Mouse (Mus musculus): ENCODE data around the gene Krcc1. TPM values are rescaled to one million over a fixed set of nuclear protein-coding genes. Genes with fewer than 3 reads are reported as not detected.
"Not testable (repeated sequence)": the region's sequence is repeated elsewhere in the genome, so short reads cannot be mapped to it uniquely, and the experiment has no call there.

Gene Krcc1
- total RNA-seq, 1 experiment from 2014 or later, result 149 TPM

GRCm38 (mm10) chr6:71259166-71259565 lies 12.3 kb upstream of the Krcc1 start:
- ATAC-seq (replicated peaks; ENCODE audit: insufficient number of reproducible peaks, low FRiP score, low TSS enrichment, poor library complexity, severe bottlenecking), result no peak

GRCm38 (mm10) chr6:71260051-71260640 lies 11.3 kb upstream of the Krcc1 start:
- ATAC-seq (replicated peaks; ENCODE audit: insufficient number of reproducible peaks, low FRiP score, low TSS enrichment, poor library complexity, severe bottlenecking), result no peak

DNA sequence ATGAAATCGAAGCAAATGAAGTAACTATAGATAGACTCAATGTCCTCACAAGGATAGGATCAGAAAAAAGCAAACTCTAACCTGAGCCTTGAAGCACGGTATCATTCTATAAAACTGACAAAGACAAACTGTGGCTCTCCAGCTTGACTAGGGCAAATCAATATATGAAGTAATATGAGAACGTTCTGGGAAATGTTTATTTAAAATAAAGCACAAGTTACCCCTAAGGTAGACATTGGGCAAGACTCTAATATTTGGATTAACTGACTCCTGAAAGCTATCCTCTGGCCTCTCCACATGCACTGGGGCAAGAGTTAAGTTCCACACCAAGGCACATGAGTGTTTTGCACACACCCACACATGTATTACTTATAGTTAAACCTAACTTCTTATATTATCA lies 10.4 kb upstream of the Krcc1 start:
- ATAC-seq (replicated peaks; ENCODE audit: insufficient number of reproducible peaks, low FRiP score, low TSS enrichment, poor library complexity, severe bottlenecking), result no peak

GRCm38 (mm10) chr6:71262142-71262833 lies 9.2 kb upstream of the Krcc1 start:
- ATAC-seq (replicated peaks; ENCODE audit: insufficient number of reproducible peaks, low FRiP score, low TSS enrichment, poor library complexity, severe bottlenecking), result no peak

DNA sequence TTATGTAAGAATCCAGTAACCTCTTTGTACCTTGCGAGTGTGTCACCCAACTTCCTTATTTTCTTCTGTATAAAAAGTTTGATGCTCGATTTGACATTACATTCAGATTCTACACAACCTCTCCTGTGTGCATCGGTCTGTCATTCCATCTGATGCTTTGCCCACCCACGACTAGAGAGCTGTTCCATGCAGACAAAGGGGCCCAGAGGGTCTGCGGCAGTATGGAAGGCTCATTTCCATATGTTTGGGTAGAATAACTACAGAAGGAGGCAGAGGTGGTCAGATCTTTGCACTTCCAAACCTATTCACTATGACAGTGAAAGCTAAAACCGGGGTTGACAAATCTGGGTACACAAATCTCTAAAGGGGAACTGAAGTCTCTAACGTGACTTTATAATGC lies 3.9 kb upstream of the Krcc1 start:
- not testable (repeated sequence) for ATAC-seq (replicated peaks; ENCODE audit: insufficient number of reproducible peaks, low FRiP score, low TSS enrichment, poor library complexity, severe bottlenecking)

DNA sequence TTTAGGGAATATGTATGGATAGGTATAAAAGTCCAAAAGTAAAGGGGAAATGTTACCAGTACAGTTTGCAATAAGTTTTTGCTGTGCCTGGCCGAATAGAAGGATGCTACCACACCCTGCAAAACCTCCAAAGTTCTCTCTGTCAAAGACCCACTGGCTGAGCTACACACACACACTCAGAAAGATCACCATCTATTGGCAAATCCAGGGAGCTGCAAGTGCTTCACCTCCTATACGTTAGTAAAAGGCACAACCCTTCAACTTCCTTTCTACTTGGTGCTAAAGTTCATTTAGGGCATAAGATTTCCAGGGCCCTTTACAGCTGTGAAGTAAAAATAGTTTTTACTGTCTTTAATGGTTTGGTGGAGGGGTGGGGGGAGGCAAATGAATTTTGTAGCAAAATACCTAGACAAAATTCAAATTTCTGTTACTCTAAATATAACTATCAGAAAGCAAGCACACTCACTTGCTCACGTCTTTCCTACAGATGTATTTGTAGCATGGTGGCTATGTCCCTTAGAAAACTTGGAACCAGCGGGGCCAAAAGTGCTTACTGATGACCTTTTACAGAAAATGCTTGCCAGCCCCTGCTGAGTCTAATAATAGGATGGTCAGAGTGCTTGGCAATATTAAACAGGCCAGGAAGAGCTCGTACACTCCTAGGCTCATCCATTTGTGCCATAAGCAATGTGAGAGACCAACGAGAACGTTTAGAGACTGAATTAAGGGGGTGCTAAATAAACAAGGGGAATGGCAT lies 2.4 kb upstream of the Krcc1 start:
- ATAC-seq (replicated peaks; ENCODE audit: insufficient number of reproducible peaks, low FRiP score, low TSS enrichment, poor library complexity, severe bottlenecking), result no peak

- not testable (repeated sequence) for ATAC-seq (replicated peaks; ENCODE audit: insufficient number of reproducible peaks, low FRiP score, low TSS enrichment, poor library complexity, severe bottlenecking)
Measured at GRCm38 (mm10) chr6:71269686-71270050, 1.8 kb upstream of the Krcc1 start.

GRCm38 (mm10) chr6:71270301-71271056 lies 998 bp upstream of the Krcc1 start:
- peak; percentile 25 for ATAC-seq (replicated peaks; ENCODE audit: insufficient number of reproducible peaks, low FRiP score, low TSS enrichment, poor library complexity, severe bottlenecking)

DNA sequence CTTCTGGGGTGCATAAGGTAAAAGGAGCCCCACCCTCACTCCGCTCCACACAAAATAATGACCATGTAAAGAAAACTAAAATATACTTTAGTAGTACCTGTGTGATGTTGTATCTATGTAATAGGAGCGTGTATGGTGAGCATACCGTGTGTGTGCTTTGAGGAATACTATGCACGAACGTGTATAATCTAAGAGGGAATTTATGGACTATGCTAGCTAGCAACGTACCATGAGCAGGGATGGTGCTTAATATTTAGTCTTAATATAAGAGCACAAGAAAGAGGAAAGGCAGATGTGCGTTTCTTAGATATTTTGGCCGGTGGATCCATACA lies 454 bp upstream of the Krcc1 start:
- ATAC-seq (replicated peaks; ENCODE audit: insufficient number of reproducible peaks, low FRiP score, low TSS enrichment, poor library complexity, severe bottlenecking), result no peak; the same call in 1 of the 2 replicates

DNA sequence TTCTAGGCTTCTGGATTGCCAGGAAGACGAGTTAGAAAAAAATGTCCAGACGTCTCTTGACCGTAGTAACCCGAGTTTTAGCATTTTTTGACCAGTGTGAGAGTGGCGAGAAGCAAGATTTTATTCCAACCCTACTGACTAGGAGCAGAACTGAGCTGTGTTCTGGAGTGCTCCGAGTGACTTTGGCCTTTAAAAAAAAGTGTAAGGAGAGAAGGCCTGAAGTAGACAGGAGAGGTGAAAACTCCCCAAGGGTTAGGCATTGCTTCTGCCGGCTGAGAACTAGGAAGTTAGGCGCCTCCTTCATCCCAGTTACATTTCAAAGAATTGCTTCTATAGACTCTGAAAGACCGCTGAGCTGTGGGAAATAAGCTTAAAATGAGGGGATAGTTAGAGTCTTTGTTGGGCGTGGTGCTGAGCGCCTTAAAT lies 852 bp downstream of the Krcc1 start:
- ATAC-seq (replicated peaks; ENCODE audit: insufficient number of reproducible peaks, low FRiP score, low TSS enrichment, poor library complexity, severe bottlenecking), result no peak

DNA sequence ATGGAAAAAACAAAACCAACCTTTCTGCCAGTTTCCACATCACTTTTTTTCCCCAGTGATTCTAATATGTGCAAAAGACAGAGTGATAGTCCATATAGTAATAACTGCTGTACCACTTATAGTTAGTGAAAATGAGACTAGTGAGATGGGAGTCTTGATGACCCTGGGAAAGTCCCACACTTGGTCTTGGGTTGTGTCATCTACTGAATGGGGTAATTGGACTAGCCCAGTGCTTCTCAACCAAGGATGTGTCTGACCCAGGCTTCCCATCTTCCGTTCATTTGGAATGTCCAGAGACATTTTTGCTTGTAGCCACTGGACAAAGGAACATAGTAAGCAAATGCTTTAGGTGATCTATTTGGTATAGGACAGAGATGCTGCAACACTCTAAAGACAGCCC lies 2.2 kb downstream of the Krcc1 start:
- ATAC-seq (replicated peaks; ENCODE audit: insufficient number of reproducible peaks, low FRiP score, low TSS enrichment, poor library complexity, severe bottlenecking), result no peak

- no peak for ATAC-seq (replicated peaks; ENCODE audit: insufficient number of reproducible peaks, low FRiP score, low TSS enrichment, poor library complexity, severe bottlenecking)
Measured at GRCm38 (mm10) chr6:71274621-71275020, 3.1 kb downstream of the Krcc1 start.

DNA sequence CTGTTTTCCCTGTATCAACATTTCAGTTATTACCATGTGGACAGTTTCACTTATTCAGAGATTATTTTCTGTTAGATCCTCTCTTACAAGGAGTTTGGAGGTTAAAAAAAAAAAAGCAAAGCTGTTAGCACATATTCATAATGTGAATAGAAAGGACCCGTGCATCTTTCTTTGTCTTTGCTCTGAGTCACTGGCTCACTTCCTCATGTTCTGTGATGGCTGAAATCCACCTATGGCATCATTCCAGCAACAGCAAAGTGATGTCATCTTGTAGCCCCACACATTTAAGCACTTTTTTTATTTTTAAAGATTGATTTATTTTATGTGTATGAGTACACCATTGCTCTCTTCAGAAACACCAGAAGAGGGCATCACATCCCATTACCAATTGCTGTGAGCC lies 7.9 kb downstream of the Krcc1 start:
- peak; percentile 73; the same call in 1 of the 2 replicates for ATAC-seq (replicated peaks; ENCODE audit: insufficient number of reproducible peaks, low FRiP score, low TSS enrichment, poor library complexity, severe bottlenecking)

DNA sequence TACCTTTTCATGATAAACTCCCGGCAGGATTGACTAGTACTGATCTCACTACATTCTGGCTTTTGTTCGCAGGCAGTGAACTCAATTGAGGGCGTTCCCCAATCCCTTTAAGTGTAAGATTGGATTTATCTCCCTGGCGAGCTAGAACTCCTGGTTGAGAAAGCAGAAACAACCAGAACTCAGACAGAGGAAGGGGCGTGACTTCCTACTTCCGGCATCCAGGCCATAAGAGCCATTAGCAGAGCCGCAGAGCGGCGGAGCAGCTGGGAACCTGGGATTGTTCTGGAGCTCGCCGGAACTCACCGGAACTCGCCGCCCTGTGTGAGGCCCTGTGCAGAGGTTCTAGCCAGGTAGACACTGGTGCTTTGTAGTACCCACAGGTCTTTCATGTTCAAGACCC lies 22.0 kb downstream of the Krcc1 start:
- ATAC-seq (replicated peaks; ENCODE audit: insufficient number of reproducible peaks, low FRiP score, low TSS enrichment, poor library complexity, severe bottlenecking), result no peak

DNA sequence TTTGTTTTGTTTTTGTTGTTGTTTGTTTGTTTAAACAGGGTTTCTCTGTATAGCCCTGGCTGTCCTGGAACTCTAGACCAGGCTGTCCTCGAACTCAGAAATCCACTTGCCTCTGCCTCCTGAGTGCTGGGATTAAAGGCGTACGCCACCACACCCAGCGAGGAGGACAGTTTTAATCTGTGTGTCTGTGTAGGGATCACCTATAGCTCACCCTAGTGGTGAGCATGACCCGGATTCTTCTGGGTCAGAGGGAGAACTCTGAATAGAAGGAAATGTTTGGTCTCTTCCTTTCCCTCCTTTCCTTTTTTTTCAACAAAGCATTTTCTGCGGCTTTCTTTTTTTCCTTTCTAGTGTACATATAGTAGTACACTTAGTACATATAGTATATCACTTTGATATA lies 23.8 kb downstream of the Krcc1 start:
- ATAC-seq (replicated peaks; ENCODE audit: insufficient number of reproducible peaks, low FRiP score, low TSS enrichment, poor library complexity, severe bottlenecking), result no peak

DNA sequence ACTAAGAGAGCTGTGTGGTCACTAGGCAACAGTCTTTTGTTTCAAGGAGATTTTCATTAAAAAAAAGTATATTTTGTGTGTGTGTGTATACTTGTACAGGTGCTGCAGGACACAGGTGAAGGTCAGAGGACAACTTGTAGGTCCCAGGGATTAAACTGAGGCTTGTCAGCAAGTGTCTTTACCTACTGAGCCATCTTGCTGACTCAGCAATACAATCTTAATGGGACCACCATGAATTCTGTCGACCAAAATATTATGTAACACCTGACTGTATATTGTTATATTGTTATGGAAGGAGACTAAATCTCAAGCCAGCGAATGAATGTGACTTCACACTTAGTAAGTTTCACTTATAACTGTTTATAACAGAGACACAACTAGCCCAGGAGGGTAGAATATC lies 26.6 kb downstream of the Krcc1 start:
- ATAC-seq (replicated peaks; ENCODE audit: insufficient number of reproducible peaks, low FRiP score, low TSS enrichment, poor library complexity, severe bottlenecking), result no peak

- ATAC-seq (replicated peaks; ENCODE audit: insufficient number of reproducible peaks, low FRiP score, low TSS enrichment, poor library complexity, severe bottlenecking), result no peak
Measured at GRCm38 (mm10) chr6:71298751-71299150, 27.3 kb downstream of the Krcc1 start.

DNA sequence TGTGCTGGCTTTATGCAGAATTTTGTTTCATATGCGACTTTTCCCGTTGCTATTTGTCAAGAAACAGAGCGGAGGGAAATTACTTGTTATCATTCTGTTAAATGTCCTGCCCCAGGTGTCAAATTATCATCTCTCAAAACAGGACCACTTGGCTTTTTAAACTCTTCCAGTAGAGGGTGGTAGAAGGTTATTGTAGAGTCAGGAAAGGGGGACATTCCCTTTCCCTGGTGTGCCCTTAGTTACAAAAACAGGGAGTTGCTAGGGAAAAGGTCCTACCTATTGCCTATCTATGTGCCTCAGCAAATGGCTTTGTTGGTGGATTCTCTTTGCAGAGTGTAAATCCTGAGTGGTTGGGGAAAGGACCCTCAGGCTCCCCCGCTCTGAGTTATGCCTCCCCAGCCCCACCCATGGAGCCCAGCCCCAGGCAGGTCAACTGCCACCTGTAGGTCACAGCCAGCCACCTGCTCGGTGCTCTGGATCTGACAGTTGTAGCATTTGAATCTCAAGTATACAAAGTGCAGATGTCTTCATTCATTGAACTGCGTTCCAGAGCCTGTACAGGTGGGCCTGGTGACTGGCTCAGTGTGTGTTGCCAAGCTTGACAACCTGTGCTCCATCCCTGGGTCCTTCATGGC lies 30.7 kb downstream of the Krcc1 start:
- no peak for ATAC-seq (replicated peaks; ENCODE audit: insufficient number of reproducible peaks, low FRiP score, low TSS enrichment, poor library complexity, severe bottlenecking)

GRCm38 (mm10) chr6:71307486-71307885 lies 36.0 kb downstream of the Krcc1 start:
- ATAC-seq (replicated peaks; ENCODE audit: insufficient number of reproducible peaks, low FRiP score, low TSS enrichment, poor library complexity, severe bottlenecking), result no peak
